In the genomic region with DNA sequence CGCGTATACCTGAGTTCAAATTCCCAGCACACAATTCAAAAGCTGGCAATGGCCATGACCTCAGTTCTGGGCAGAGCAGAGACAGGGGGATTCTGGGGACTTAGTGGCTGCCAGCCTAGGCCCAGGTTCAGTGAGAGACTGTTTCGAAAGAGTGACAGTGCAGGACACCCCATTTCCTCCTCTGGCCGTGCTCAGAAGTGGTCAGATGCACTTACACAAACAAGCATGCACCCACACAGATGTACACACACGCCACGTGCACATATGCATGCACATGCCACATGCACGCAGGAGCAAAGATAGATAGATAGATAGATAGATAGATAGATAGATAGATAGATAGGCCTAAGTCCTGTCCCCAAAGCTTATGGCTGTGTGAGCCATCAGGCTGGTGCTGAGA, we compare ENCODE assay signal across 14 mouse cellular contexts.
"Had no signal": no experiment of that assay in that cellular context is flagged by ENCODE, and none has a peak within 500 bp of the region (broad histone marks: within the 10 kb centered on the region; RNA-seq: fewer than 3 reads in every experiment).

No protein-coding gene starts in this region.

- H3K27me3 ChIP-seq: intestine, embryonic 15.5 days; limb, embryonic 15.5 days; lung, embryonic 15.5 days; midbrain, embryonic 13.5 days; neural tube, embryonic 12.5 days had no signal

- H3K9me3 ChIP-seq: intestine, embryonic 15.5 days; limb, embryonic 15.5 days; lung, embryonic 15.5 days; midbrain, embryonic 13.5 days; neural tube, embryonic 12.5 days had no signal

- H3K36me3 ChIP-seq: intestine, embryonic 15.5 days; limb, embryonic 15.5 days; lung, embryonic 15.5 days; midbrain, embryonic 13.5 days; neural tube, embryonic 12.5 days had no signal

- DNase-seq: kidney, adult 18-20 months; kidney, postnatal 25 days; layer of hippocampus, adult 9-11 months; layer of hippocampus, postnatal 36 days; lung, postnatal 4 days; right cerebral cortex, postnatal 14 days; thymus, adult 18-20 months; thymus, postnatal 14 days had no signal

- H3K9ac ChIP-seq: intestine, embryonic 15.5 days; limb, embryonic 15.5 days; liver, embryonic 14.5 days; lung, embryonic 15.5 days; midbrain, embryonic 13.5 days; neural tube, embryonic 12.5 days had no signal

- H3K4me1 ChIP-seq: midbrain, embryonic 13.5 days had no signal

- H3K4me3 ChIP-seq: intestine, embryonic 15.5 days; limb, embryonic 15.5 days; lung, embryonic 15.5 days; midbrain, embryonic 13.5 days; neural tube, embryonic 12.5 days had no signal

- H3K27ac ChIP-seq: intestine, embryonic 15.5 days; limb, embryonic 15.5 days; liver, embryonic 14.5 days; lung, embryonic 15.5 days; midbrain, embryonic 13.5 days; neural tube, embryonic 12.5 days had no signal

- H3K4me2 ChIP-seq: intestine, embryonic 15.5 days; limb, embryonic 15.5 days; lung, embryonic 15.5 days; midbrain, embryonic 13.5 days; neural tube, embryonic 12.5 days had no signal

- ATAC-seq: intestine, embryonic 15.5 days; midbrain, embryonic 13.5 days had no signal
